Mouse (Mus musculus): ENCODE measurements around the gene 2310034G01Rik.

The 2310034G01Rik gene

GRCm38 (mm10) chr19:46328081-46329030 is 21.7 kb downstream of the 2310034G01Rik start, which contains the start of gene Fbxl15:
Fbxl15 (plus strand) TSS chr19:46328184.
- peak; percentile 93 to 94 for DNase-seq (ENCODE audit: low spot score in 2 of 2)

DNA sequence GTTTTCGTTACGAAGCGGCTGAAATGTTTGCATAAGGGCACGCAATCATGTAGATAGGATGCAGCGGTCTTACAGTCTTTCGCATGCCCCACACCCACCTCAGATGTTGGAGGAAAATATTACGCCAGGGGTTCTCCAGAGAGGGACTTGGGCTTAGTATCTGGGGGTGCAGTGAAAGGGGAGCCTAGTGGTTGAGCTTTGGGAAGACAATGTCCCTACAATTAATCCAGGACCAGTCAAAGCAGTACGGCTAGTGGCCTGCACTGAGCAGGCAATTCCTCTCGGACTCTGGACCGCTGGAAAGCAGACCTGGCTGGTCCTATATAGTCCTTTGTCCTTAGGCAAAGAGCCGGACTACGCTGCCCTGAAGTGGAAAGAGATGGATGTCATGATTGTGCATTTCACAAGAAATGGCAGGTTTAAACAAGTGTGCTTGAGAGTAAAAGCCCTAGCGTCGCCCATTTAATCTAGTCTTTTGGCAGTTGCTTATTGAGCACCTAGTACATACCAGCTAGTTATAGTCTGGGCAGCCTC is 22.5 kb downstream of the 2310034G01Rik start:
- DNase-seq (ENCODE audit: low spot score in 2 of 2), result no peak

GRCm38 (mm10) chr19:46326756-46327305 is 23.3 kb downstream of the 2310034G01Rik start, which contains the start of gene Psd:
Psd (minus strand) TSS chr19:46327156.
- DNase-seq (ENCODE audit: low spot score in 2 of 2), result no peak

DNA sequence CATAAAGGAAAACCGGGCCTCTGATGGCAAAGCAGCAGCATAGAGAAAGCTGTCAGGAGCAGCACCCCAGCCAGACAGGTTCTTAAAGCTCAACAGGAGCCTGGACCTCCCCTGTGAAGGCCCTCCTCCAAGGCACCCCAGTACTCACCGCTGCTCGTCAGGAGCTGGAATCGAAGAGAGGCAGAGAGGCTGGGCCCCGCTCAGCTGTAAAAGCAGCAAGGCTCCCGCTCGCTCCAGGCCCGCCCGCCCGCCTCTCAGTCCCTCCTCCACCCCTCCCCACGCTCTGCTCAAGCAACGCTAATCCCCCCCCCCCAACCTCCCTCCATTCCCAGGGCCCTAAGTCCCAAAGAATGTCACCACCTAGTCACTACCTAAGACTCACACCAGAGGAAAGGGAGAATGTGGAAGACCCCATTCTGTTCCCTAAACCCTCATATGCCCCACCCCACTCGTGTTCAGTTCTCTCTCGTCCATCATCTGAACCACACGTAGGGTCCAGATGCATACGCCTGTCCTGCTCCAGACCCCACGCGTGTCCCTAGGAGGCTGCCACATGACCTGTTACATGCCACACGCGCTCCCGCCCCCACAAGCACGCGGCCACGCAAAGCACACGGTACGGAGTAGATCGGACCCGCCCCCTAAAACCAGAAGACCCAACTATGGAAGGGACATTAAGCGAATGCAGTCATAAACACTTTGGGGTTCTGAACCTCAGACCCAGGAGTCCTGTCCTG is 23.9 kb downstream of the 2310034G01Rik start:
- DNase-seq (ENCODE audit: low spot score in 2 of 2), result no peak

DNA sequence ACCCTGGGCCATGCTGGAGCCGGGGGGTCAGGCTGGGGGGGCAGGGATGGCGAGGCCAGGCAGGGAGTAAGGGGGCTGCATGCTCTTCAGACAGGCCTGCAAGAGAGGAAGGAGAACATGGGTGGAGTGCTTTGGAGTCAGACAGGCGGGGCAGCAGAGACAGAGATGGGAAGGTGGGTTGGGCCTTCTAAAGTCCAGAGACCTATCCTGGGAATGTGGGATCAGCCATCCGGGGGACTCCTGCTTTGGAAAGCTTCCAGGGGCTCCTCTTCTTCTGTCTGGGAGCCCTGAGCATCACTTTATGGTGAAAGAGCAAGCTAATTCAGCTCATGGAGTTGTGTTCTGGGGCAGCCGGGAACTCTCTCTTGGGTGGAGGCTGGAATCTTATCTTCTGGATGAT is 25.2 kb downstream of the 2310034G01Rik start:
- no peak for DNase-seq (ENCODE audit: low spot score in 2 of 2)

DNA sequence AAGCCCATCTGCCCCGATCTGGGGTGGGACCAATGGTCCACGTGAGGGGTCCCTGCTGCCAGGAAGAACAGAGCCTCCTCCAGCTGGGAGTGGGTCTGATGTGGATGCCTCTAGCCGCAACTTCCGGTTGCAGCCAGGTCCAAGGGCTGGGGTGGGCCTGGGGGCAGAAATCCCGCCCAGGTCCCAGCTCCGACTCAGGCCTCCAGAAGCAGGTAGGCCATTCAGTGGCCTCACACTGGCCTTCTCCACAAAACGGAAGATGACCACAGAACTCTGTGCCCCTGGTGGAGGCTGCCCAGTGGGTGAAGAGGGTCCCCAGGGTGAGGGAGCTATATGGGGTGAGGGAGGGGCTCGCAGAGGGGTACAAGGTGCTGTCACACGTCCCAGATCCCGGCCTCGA is 25.7 kb downstream of the 2310034G01Rik start:
- peak in 1 of 2 experiments; percentile 57 for DNase-seq (ENCODE audit: low spot score in 2 of 2)

GRCm38 (mm10) chr19:46323716-46324115 is 26.4 kb downstream of the 2310034G01Rik start:
- no peak for DNase-seq (ENCODE audit: low spot score in 2 of 2)

GRCm38 (mm10) chr19:46322996-46323572 is 27.0 kb downstream of the 2310034G01Rik start:
- peak in 1 of 2 experiments; percentile 56 for DNase-seq (ENCODE audit: low spot score in 2 of 2)

GRCm38 (mm10) chr19:46322144-46322995 is 27.7 kb downstream of the 2310034G01Rik start:
- DNase-seq (ENCODE audit: low spot score in 2 of 2), result no peak

GRCm38 (mm10) chr19:46321101-46321943 is 28.8 kb downstream of the 2310034G01Rik start:
- no peak for DNase-seq (ENCODE audit: low spot score in 2 of 2)

DNA sequence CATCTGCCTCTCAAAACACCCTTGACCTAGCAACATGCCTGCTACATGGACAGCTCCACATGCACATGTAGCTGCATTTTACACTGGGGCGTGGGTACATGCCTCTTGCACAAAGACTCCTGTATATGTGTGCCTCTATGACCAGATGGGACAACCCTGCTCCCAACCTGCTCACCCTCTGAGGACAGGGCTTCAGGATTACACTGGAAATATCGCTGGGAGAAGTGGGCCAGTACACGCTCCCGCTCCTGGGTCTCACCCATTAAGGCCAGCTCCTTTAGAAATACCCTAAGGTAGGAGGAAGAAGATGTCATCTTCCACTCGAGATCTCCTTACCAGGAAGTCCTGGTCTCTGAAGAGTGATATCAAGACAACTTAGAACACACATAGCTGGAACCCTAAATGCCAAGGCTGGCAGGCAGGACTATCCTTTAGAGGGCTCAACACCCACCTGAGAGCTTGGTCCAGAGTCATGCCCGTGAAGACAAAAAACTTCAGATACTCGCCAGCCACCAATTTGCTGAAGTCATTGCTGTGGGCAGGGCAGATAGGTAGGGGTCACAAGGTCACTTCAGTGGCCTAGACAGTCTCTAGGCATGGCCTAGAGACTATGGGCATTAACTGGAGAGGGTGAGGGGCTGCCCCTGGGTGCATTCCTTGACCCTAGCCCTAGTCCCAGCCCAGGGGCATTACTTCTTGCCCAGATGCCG is 29.9 kb downstream of the 2310034G01Rik start:
- no peak for DNase-seq (ENCODE audit: low spot score in 2 of 2)

- peak; percentile 73 to 82 for DNase-seq (ENCODE audit: low spot score in 2 of 2)
Measured at GRCm38 (mm10) chr19:46318586-46319378, 31.3 kb downstream of the 2310034G01Rik start.

DNA sequence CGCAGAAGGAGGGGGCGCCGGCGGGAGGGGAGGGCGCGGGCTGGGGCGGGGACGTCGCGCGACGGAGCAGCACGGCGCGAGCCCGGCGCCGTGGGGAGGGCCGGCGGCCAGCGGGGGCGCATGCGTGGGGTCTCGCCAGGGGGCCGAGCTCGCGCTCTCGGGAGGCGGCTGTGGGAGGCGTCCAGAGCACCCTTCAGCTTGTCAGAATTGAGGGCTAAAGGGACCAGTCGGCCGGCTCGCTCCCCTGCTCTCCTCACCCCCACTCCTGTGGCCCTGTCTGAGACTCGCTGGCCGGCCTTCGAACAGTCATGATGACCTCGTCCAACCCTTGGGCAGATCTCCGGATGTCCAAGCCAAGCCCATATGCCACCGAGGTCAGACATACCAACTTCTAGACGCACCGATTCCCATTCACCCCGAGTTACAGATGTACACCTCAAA is 32.1 kb downstream of the 2310034G01Rik start:
- DNase-seq (ENCODE audit: low spot score in 2 of 2), result peak; percentile 64

GRCm38 (mm10) chr19:46317546-46317885 is 32.6 kb downstream of the 2310034G01Rik start:
- peak in 1 of 2 experiments; percentile 18 for DNase-seq (ENCODE audit: low spot score in 2 of 2)

DNA sequence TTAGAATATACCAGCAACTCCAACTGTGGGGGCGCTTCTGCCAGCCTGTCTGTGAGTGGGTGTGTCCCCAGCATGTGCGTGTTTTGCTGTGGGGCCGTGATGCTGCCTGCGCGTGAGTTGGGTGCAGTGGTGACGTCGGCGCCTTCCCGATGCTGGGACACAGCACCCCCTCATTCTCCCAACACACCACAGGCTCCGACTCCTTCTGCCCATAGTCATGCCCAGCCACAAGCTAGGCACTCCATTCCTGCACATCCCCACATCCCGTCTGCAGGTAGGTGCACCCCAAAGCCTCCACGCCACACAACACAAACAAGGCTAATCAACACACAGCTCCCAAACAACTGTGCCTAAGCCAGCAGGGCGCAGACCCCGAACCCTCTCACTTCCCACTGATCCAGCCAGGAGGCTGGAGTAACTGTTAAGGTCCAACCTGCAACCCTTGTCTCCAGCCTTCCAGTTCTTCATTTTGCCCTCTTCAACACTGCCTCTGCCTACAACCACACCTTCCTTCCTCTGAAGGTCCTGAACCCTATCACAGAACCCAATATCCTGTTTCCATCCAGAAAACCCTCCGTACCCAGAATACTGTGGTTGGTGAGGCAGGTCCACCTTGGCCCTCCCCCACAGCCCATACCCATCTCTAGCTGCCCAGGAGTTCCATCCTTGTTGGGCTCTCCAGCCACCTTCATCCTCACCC is 33.1 kb downstream of the 2310034G01Rik start:
- DNase-seq (ENCODE audit: low spot score in 2 of 2), result peak in 1 of 2 experiments; percentile 18

GRCm38 (mm10) chr19:46315752-46316610 is 34.1 kb downstream of the 2310034G01Rik start:
- peak in 1 of 2 experiments; percentile 19 for DNase-seq (ENCODE audit: low spot score in 2 of 2)

All from urinary bladder, postnatal 4 days (tissue).